Mouse (Mus musculus) ovary, adult 18-20 months (tissue): Measurements from ENCODE around the gene Lce1c.
"Not testable (repeated sequence)": the region's sequence is repeated elsewhere in the genome, so short reads cannot be mapped to it uniquely, and the experiment has no call there.

Experiments
- DNase-seq: peaks from one replicate; pipeline ENCODE4 v3.0.0; 2022; ENCODE audit warnings: low spot score, mixed read lengths

Lce1c gene

DNA sequence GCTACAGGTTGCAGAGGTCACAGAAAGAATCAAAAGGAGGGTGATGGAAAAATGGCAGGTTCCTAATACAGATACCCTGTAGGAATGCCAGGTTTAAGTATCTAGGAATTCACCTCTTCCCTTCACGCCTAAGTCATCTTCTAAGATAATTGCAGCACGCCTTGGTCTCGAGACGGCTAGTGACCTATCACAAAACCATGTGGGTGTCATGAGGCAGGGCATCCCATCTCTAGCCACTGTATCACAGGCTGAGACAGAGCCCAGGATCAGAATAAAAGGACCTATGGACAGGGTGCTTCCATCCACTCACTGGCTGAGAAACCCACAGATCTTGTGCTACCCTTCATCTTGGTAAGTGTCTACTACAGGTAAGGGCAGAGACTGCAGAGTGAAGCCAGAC, at the start of gene Lce1c:
Gene Lce1c (plus strand): TSS at position 301 of the 400 bp plus-strand sequence.
- DNase-seq = no peak

DNA sequence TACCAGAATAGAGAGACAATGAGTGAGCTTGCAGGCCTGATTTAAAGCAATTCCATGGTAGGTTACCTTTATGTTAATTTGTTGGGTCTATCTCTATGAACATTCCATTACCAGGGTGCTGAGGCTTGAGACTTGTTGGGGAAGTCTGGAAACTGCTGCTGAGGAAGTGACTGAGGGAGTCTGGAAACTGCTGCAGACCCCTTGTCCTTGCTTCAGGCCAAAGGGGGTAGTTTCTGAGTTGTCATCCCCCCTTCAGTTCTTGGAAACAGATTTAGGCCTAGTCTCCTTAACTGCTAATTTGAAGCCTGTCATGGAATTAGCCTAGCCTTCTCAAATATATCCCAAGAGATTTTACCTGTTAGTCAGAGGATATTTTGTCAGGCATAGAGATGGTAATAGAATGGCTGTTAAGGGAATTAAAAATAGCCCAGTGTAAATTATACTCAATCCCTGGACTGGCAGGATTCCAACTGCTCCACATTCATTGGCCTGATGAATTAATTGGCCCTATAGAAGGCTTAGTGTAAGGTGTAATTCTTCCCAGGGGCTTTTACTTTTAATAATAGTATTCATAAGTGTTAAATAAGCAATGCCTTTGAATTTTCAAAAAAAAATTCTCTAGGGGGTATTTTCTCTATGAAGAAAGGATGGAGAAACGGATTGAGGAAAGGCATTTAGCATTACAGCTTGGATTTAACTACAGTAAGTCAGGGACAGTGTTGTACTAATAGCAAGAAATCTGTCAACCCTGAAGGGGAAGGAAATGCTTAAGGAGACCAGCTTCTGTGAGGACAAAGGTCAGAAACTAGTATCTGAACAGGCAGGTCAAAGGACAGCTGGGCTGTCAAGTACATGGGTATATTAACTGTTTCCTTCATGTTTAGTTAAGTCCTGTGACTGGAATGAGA, 41.0 kb upstream of the Lce1c start:
- no peak for DNase-seq

- DNase-seq = no peak
Observed at GRCm38 (mm10) chr3:92638653-92638991, 40.4 kb upstream of the Lce1c start.

DNA sequence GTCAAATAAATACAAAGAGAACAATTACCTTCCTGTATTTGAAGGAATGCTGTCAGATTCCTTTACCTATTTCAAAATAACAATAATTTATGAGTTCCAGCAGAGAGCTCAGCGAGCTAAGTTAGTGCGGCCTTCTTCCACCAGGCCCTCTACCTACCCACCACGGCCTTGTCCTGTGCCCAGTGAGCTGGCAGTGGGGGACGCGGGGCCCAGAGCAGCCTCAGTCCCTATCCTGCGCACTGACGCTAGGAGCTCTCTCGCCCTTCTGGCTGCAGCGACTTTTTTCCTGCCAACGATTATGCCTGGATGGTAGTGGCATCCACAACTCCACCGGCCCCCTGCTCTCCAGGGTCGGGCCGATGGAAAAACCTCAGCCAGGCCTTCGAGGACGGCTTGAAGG, 39.2 kb upstream of the Lce1c start:
- no peak for DNase-seq

DNA sequence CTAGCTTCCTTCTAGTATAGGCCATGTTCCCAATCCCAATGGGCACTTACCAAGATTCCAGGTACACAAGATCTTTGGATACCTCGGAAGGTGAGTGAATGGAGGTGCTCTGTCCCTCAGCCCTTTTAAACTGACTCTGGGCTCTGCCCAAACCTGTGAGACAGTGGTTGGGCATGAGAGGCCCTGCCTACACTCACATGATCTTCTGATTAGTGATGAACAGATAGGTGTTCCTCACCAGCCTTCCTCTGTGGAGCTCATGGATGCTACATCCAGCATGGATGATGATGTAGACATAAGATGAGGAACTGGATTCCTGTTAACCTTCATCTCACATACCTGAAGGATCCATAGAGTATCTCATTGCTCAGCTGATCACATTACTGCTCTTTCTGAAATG, 30.8 kb upstream of the Lce1c start, which contains the start of gene Lce1a1:
Gene Lce1a1 (minus strand): TSS at position 101 of the 400 bp plus-strand sequence.
- no peak for DNase-seq

DNA sequence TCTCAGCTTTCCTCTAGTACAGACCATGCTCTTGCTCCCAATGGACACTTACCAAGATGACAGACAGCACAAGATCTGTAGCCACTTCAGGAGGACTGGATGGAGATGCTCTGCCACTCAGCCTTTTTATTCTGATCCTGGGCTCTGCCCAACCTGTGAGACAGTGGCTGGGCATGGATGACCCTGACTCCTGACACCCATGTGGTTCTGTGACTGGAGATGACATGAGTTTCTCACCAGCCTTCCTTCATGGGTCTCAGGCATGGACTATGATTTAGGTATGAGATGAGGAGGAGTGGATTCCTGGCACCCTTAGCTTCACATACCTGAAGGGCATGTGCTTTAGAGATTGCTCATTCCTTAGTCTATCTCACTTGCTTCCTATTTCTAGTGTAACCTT, 22.2 kb upstream of the Lce1c start, which contains the start of gene Lce1b:
Gene Lce1b (minus strand): TSS at position 101 of the 400 bp plus-strand sequence.
- no peak for DNase-seq

GRCm38 (mm10) chr3:92670215-92670614, 8.8 kb upstream of the Lce1c start, which contains the start of gene Lce1a2:
TSS of gene Lce1a2 (minus strand) at chr3:92670315.
- no peak for DNase-seq

DNA sequence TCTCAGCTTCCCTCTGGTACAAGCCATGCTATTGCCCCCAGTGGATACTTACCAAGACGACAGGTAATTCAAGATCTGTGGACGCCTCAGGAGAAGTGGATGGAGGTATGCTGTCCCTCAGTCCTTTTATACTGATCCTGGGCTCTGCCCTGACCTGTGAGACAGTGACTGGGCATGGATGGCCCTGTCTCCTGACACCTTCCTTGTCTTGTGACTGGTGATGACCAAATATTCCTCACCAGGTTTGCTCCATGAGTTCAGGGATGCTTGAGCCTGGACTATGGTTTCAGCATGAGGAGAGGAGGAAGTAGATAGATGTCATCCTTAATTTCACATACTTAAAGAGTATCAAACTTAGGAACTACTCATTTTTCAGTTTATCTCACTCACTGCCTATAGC, 8.1 kb downstream of the Lce1c start, which contains the start of gene Lce1d:
Gene Lce1d (minus strand): TSS at position 101 of the 400 bp plus-strand sequence.
- no peak for DNase-seq

DNA sequence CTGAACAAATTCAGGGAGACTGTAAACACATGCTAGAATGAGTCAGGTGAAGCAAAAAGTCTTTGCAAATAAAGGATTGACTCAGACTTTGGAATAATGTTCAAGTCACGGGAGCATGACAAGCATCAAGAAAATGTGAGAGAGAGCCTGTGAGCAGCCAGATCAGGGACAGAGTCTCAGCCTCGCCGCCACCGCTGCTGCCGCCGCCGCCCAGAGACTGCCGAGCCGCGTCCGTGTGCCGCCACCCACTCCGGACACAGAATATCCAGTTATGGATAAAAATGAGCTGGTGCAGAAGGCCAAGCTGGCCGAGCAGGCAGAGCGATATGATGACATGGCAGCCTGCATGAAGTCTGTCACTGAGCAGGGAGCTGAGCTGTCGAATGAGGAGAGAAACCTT, 10.1 kb downstream of the Lce1c start:
- not testable (repeated sequence) for DNase-seq

DNA sequence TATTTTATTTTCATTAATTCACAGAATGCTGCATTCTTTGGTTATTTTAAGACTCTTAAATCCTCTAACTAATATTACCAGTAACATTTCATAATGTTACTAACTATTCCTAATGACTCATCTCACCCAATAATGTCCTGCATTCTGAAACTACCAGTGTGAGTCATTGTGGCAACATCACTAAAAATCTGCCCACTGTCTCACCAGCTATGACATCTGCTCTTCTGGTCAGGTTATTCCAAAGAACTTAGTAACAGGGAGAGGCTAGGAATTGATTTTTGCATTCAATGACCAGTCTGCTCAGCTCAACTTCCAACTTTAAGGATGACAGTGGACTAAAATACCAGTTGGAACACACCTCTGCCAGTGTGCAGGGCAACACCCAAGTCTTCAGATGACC, 12.6 kb downstream of the Lce1c start:
- no peak for DNase-seq

GRCm38 (mm10) chr3:92694613-92695012, 15.6 kb downstream of the Lce1c start:
- DNase-seq = no peak

GRCm38 (mm10) chr3:92708974-92709373, 29.9 kb downstream of the Lce1c start, which contains the start of gene Lce1e:
TSS of gene Lce1e (minus strand) at chr3:92709074.
- DNase-seq = no peak

- DNase-seq = no peak
Observed at GRCm38 (mm10) chr3:92715122-92715521, 36.1 kb downstream of the Lce1c start.

GRCm38 (mm10) chr3:92720250-92720649, 41.2 kb downstream of the Lce1c start, which contains the start of gene Lce1f:
TSS of gene Lce1f (minus strand) at chr3:92720350.
- no peak for DNase-seq

- DNase-seq = no peak
Observed at GRCm38 (mm10) chr3:92722631-92723030, 43.6 kb downstream of the Lce1c start.
